Mouse (Mus musculus): Measurements from ENCODE around the gene Snx30. TPM values are rescaled to one million over a fixed set of nuclear protein-coding genes. Genes with fewer than 3 reads are reported as not detected.

Gene Snx30
- total and polyA plus RNA-seq, 3 experiments = 4.2 to 8.6 TPM; not detected in 1

GRCm38 (mm10) chr4:59879444-59879843, 73.8 kb downstream of the Snx30 start:
- DNase-seq (ENCODE audit: low read depth, low spot score) = peak; percentile 30
- Histone ChIP-seq H3K27me3 (ENCODE audit: control insufficient read depth in 1 of 2, insufficient read depth in 2 of 2, low read length in 2 of 2) (no peaks in the 10 kb centered on the region), H3K27ac (ENCODE audit: control insufficient read depth, low read depth, low read length) (no peak overlapping the region), H3K79me2 (ENCODE audit: control insufficient read depth, insufficient read depth, low read length, poor library complexity) (no peaks in the 10 kb centered on the region), H3K9me3 (replicated peaks; ENCODE audit: insufficient read depth, low read length) (no peaks in the 10 kb centered on the region), H3K9ac (ENCODE audit: control insufficient read depth, low read depth, low read length, poor library complexity, severe bottlenecking) (no peak overlapping the region), H3K4me3 (ENCODE audit: control insufficient read depth in 1 of 2, insufficient read depth in 1 of 2, low read depth in 2 of 2, low read length in 2 of 2) (no peak overlapping the region), H3K4me1 (ENCODE audit: control insufficient read depth in 1 of 2, insufficient read depth in 2 of 2, low read length in 2 of 2) (peaks cover 0 to 6% of the 10 kb centered on the region in 2 experiments; a peak in 1 of 4 replicates), H3K36me3 (ENCODE audit: control insufficient read depth in 1 of 2, insufficient read depth in 2 of 2, low read length in 2 of 2) (peaks cover 0 to 2% of the 10 kb centered on the region in 2 experiments; a peak in 2 of 4 replicates)
- no peak for TF ChIP-seq MEF2A (IDR thresholded peaks at IDR 0.05; ENCODE audit: extremely low read depth, insufficient replicate concordance, low read depth, low read length, poor library complexity, severe bottlenecking)
- TF ChIP-seq MAX (IDR thresholded peaks at IDR 0.05; ENCODE audit: low read length) = no peak

GRCm38 (mm10) chr4:59880725-59881124, 75.1 kb downstream of the Snx30 start:
- no peaks in the 10 kb centered on the region for H3K9me3 ChIP-seq (replicated peaks; ENCODE audit: insufficient read depth, low read length)
- no peaks in the 10 kb centered on the region for H3K27me3 ChIP-seq (ENCODE audit: control insufficient read depth in 1 of 2, insufficient read depth in 2 of 2, low read length in 2 of 2)
- no peaks in the 10 kb centered on the region for H3K79me2 ChIP-seq (ENCODE audit: control insufficient read depth, insufficient read depth, low read length, poor library complexity)
- no peak overlapping the region for H3K9ac ChIP-seq (ENCODE audit: control insufficient read depth, low read depth, low read length, poor library complexity, severe bottlenecking)
- 0 out of 4 replicates have a peak, but pooled peaks cover 0 to 6% of the 10 kb centered on the region in 2 experiments for H3K4me1 ChIP-seq (ENCODE audit: control insufficient read depth in 1 of 2, insufficient read depth in 2 of 2, low read length in 2 of 2)
- H3K4me3 ChIP-seq (ENCODE audit: control insufficient read depth in 1 of 2, insufficient read depth in 1 of 2, low read depth in 2 of 2, low read length in 2 of 2) = no peak overlapping the region
- no peak overlapping the region for H3K27ac ChIP-seq (ENCODE audit: control insufficient read depth, low read depth, low read length)
- no peak for TF ChIP-seq ELF1 (IDR thresholded peaks at IDR 0.05; ENCODE audit: low read depth, low read length)
- no peak for TF ChIP-seq JUND (IDR thresholded peaks at IDR 0.05; ENCODE audit: low read depth, low read length)
- TF ChIP-seq BHLHE40 (IDR thresholded peaks at IDR 0.05; ENCODE audit: borderline replicate concordance, low read depth, low read length) = no peak
- TF ChIP-seq POLR2AphosphoS2 (IDR thresholded peaks at IDR 0.05; ENCODE audit: low read length) = no peak
- no peak for TF ChIP-seq EP300 (IDR thresholded peaks at IDR 0.05; ENCODE audit: low read depth in 1 of 2, low read length in 2 of 2)
- TF ChIP-seq USF2 (IDR thresholded peaks at IDR 0.05; ENCODE audit: borderline replicate concordance in 1 of 2, insufficient read depth in 1 of 2, low read depth in 1 of 2, low read length in 2 of 2) = no peak
- no peak for TF ChIP-seq CHD2 (IDR thresholded peaks at IDR 0.05; ENCODE audit: low read length)
- TF ChIP-seq SIN3A (IDR thresholded peaks at IDR 0.05; ENCODE audit: low read length) = no peak
- no peak for DNase-seq (ENCODE audit: low read depth, low spot score)
- H3K36me3 ChIP-seq (ENCODE audit: control insufficient read depth in 1 of 2, insufficient read depth in 2 of 2, low read length in 2 of 2) = peaks cover 0 to 2% of the 10 kb centered on the region in 2 experiments; a peak in 2 of 4 replicates

- Histone ChIP-seq H3K79me2 (ENCODE audit: control insufficient read depth, insufficient read depth, low read length, poor library complexity) (no peaks in the 10 kb centered on the region), H3K9me3 (replicated peaks; ENCODE audit: insufficient read depth, low read length) (no peaks in the 10 kb centered on the region), H3K4me3 (ENCODE audit: control insufficient read depth in 1 of 2, insufficient read depth in 1 of 2, low read depth in 2 of 2, low read length in 2 of 2) (no peak overlapping the region), H3K27me3 (ENCODE audit: control insufficient read depth in 1 of 2, insufficient read depth in 2 of 2, low read length in 2 of 2) (no peaks in the 10 kb centered on the region), H3K4me1 (ENCODE audit: control insufficient read depth in 1 of 2, insufficient read depth in 2 of 2, low read length in 2 of 2) (0 out of 4 replicates have a peak, but pooled peaks cover 0 to 6% of the 10 kb centered on the region in 2 experiments), H3K36me3 (ENCODE audit: control insufficient read depth in 1 of 2, insufficient read depth in 2 of 2, low read length in 2 of 2) (peaks cover 0 to 2% of the 10 kb centered on the region in 2 experiments; a peak in 2 of 4 replicates), H3K27ac (ENCODE audit: control insufficient read depth, low read depth, low read length) (no peak overlapping the region), H3K9ac (ENCODE audit: control insufficient read depth, low read depth, low read length, poor library complexity, severe bottlenecking) (no peak overlapping the region)
- DNase-seq (ENCODE audit: low read depth, low spot score) = no peak
- TF ChIP-seq NRF1 (IDR thresholded peaks at IDR 0.05; ENCODE audit: insufficient read depth, low read depth, low read length, poor library complexity, severe bottlenecking) (no peak), POLR2AphosphoS5 (IDR thresholded peaks at IDR 0.05; ENCODE audit: borderline replicate concordance, low read depth, low read length) (no peak), CHD1 (IDR thresholded peaks at IDR 0.05; ENCODE audit: low read depth, low read length) (no peak), RAD21 (IDR thresholded peaks at IDR 0.05; ENCODE audit: low read depth, low read length) (no peak), MAFK (IDR thresholded peaks at IDR 0.05; ENCODE audit: borderline replicate concordance, low read depth, low read length) (no peak), SIN3A (IDR thresholded peaks at IDR 0.05; ENCODE audit: low read length) (no peak), ZMIZ1 (IDR thresholded peaks at IDR 0.05; ENCODE audit: low read depth, low read length) (no peak), MYB (IDR thresholded peaks at IDR 0.05; ENCODE audit: low read depth, low read length) (no peak)
Measured at GRCm38 (mm10) chr4:59881210-59881609, 75.6 kb downstream of the Snx30 start.

Data from MEL (cell line).